Mouse (Mus musculus): ENCODE data around the gene Atp2a2. TPM values are rescaled to one million over a fixed set of nuclear protein-coding genes. Genes with fewer than 3 reads are reported as not detected.

Gene Atp2a2
- polyA plus RNA-seq, 1 experiment from 2014 or later = 70.9 TPM

DNA sequence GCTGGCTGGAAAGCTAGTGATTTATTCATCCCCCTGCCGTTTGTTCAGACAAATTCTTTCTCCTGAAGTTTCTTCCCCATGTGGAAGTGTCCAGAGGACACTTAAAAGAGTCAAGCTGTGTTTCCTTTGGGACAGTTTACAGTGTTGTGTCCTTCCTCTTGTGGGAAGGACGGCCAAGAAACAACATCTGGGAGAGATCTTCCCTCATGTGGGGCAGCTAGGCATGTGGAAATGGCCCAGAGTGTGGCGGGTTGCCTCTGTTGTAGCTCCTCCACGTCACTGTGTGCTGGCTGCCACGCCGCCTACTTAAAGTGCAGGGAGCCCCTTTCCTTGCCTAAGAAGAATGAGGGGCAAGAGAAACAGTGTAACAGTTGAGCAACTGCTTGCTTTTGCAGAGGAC is 89.2 kb downstream of the Atp2a2 start:
- ATAC-seq (ENCODE audit: low FRiP score) = no peak
- no peak overlapping the region for H3K27ac ChIP-seq

DNA sequence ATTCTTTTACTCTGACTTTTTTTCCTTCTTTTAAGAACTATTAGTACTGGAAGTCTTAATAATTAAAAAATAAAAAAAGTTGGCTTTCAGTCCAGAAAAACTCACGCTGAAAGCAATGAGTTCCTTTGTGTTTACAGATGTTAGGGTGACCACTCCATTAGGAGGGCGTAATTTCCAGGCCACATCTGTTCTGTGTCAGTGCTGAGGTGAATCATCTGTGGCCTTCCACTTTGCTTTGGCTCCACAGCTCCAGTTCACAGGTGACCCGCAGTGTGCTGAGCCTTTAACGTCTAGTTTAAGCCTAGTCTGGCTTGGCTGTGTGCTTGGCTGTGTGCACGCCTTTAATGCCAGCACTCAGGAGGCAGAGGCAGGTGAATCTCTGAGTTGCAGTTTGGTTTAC is 90.1 kb downstream of the Atp2a2 start:
- Histone ChIP-seq H3K9ac (no peak overlapping the region), H3K36me3 (peaks cover 19% of the 10 kb centered on the region), H3K27me3 (no peaks in the 10 kb centered on the region), H3K4me1 (no peaks in the 10 kb centered on the region), H3K27ac (no peak overlapping the region), H3K4me3 (no peak overlapping the region), H3K4me2 (replicated peaks) (no peak overlapping the region), H3K9me3 (replicated peaks) (no peaks in the 10 kb centered on the region)
- 87% methylated on average over 5 of the region's 5 CpGs for WGBS
- ATAC-seq (ENCODE audit: low FRiP score) = no peak

More for the DNA sequence above, 89.2 kb downstream of the Atp2a2 start:
- H3K4me3 ChIP-seq = no peak overlapping the region
- no peak overlapping the region for H3K9ac ChIP-seq
- H3K36me3 ChIP-seq = peaks cover 12% of the 10 kb centered on the region; the same call in 1 of the 2 replicates
- WGBS = 67% methylated on average over 6 of the region's 6 CpGs
- no peaks in the 10 kb centered on the region for H3K4me1 ChIP-seq
- no peaks in the 10 kb centered on the region for H3K9me3 ChIP-seq (replicated peaks)
- H3K4me2 ChIP-seq (replicated peaks) = no peak overlapping the region
- H3K27me3 ChIP-seq = no peaks in the 10 kb centered on the region

DNA sequence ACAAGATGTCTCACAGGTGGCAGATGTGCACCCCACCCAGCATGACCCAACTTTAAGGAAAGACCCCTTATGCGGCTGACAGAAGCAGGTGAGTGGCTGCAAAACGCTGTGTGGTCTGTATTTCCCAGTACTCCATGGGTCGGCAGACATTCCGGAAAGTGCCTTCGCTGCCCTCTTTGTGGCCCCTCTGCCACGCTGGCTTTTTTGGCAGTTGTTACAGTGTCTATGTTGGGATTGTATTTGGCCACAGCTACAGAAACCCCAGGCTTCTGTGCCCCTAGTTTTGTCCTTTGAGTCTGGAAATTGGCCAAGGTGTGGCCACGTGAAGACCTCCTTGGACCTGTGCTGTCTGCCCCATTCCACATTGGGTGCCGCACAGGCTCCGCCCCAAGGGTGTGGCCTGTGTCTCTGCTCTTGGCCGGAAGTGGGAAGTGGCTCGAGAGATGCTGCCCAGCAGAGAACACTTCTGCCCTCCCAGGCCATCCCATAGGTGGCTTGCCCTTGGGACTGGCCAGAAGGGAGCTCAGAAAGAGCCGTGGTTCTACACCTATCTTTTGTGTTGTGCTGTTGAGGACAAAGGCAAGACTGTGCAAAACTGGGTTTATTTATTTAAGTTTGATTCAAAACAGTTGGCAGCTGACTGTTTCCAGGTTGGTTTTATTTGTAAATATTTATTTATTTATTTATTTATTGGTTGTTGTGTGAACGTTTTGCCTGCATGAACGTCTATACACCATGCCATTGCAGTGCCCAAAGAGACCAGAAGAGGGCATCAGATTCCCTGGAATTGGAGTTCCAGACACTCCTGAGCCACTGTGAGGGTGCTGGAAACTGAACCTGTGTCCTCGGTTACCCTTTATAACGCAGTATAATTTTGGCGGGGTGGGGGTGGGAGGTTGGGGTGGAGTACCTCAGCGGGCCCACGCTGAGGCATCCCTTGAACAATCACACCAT is 92.1 kb downstream of the Atp2a2 start:
- Histone ChIP-seq H3K9ac (no peak overlapping the region), H3K4me1 (no peaks in the 10 kb centered on the region), H3K27me3 (no peaks in the 10 kb centered on the region), H3K4me2 (replicated peaks) (no peak overlapping the region), H3K9me3 (replicated peaks) (peaks cover 6% of the 10 kb centered on the region; the same call in 1 of the 2 replicates), H3K27ac (no peak overlapping the region), H3K4me3 (no peak overlapping the region), H3K36me3 (peaks cover 38% of the 10 kb centered on the region)
- 88% methylated on average over 19 of the region's 19 CpGs for WGBS
- no peak for ATAC-seq (ENCODE audit: low FRiP score)

DNA sequence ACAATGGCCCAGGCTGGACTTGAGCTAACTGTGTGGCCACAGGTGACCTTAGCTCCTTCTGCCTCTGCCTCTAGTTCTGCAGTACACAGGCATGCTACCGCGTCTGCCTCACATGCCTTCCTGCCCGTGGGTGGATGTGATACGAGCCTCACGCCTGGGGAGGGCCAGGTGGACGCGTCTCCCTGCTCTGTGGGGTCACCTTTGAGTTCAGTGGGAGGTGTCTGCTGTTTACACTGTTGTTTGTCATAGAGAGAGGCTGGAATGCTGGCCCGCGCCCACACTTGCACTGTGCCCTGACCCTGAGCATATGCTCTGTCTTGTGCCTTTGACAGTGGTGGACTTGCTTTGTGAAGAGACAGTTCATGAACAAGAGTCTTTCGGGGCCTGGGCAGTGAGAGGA is 96.5 kb downstream of the Atp2a2 start:
- peaks cover 72% of the 10 kb centered on the region for H3K36me3 ChIP-seq
- no peaks in the 10 kb centered on the region for H3K27me3 ChIP-seq
- H3K27ac ChIP-seq = no peak overlapping the region
- H3K4me2 ChIP-seq (replicated peaks) = no peak overlapping the region
- ATAC-seq (ENCODE audit: low FRiP score) = no peak
- H3K9ac ChIP-seq = no peak overlapping the region
- peaks cover 6% of the 10 kb centered on the region; the same call in 1 of the 2 replicates for H3K9me3 ChIP-seq (replicated peaks)
- no peak overlapping the region for H3K4me3 ChIP-seq
- no peaks in the 10 kb centered on the region for H3K4me1 ChIP-seq
- WGBS = 98% methylated on average over 10 of the region's 10 CpGs

Other genes starting within 250 kb of the Atp2a2 start
- gene Tctn1, start 237.8 kb downstream of the Atp2a2 start, polyA plus RNA-seq (2016; fragmentation: Nextera tagmentation; extraction: Ambion mirVana) = 7.5 and 7.7 TPM in 2 replicates
- gene Pptc7, start 217.9 kb downstream of the Atp2a2 start, polyA plus RNA-seq (2016; fragmentation: Nextera tagmentation; extraction: Ambion mirVana) = 10.8 and 11.1 TPM in 2 replicates
- gene Rad9b, start 148.0 kb downstream of the Atp2a2 start, polyA plus RNA-seq (2016; fragmentation: Nextera tagmentation; extraction: Ambion mirVana) = 13.3 and 15.6 TPM in 2 replicates
- gene Vps29, start 147.9 kb downstream of the Atp2a2 start, polyA plus RNA-seq (2016; fragmentation: Nextera tagmentation; extraction: Ambion mirVana) = 207 and 212 TPM in 2 replicates
- gene Gpn3, start 130.3 kb downstream of the Atp2a2 start, polyA plus RNA-seq (2016; fragmentation: Nextera tagmentation; extraction: Ambion mirVana) = 52.0 and 52.2 TPM in 2 replicates
- gene Fam216a, start 129.9 kb downstream of the Atp2a2 start, polyA plus RNA-seq (2016; fragmentation: Nextera tagmentation; extraction: Ambion mirVana) = 107 and 114 TPM in 2 replicates
- gene Arpc3, start 110.3 kb downstream of the Atp2a2 start, polyA plus RNA-seq (2016; fragmentation: Nextera tagmentation; extraction: Ambion mirVana) = 115 and 134 TPM in 2 replicates
- 48.2 and 51.4 TPM in 2 replicates for gene Anapc7, start 80.5 kb downstream of the Atp2a2 start, polyA plus RNA-seq (2016; fragmentation: Nextera tagmentation; extraction: Ambion mirVana)
- gene Ift81, start 112.3 kb upstream of the Atp2a2 start, polyA plus RNA-seq (2016; fragmentation: Nextera tagmentation; extraction: Ambion mirVana) = 60.6 and 62.0 TPM in 2 replicates
- gene P2rx7, start 141.7 kb upstream of the Atp2a2 start, polyA plus RNA-seq (2016; fragmentation: Nextera tagmentation; extraction: Ambion mirVana) = 3.3 and 4.0 TPM in 2 replicates
- gene P2rx4, start 205.3 kb upstream of the Atp2a2 start, polyA plus RNA-seq (2016; fragmentation: Nextera tagmentation; extraction: Ambion mirVana) = 15.2 and 15.4 TPM in 2 replicates